Mouse (Mus musculus): ENCODE data around the gene Krtap4-1.

- no peak for TF ChIP-seq POLR2A (IDR thresholded peaks at IDR 0.05; ENCODE audit: borderline replicate concordance, control insufficient read depth, low read depth, low read length)
- TF ChIP-seq CTCF (IDR thresholded peaks at IDR 0.05; ENCODE audit: control insufficient read depth, insufficient read depth, low read length), result no peak
Measured at GRCm38 (mm10) chr11:99585096-99585495, 42.9 kb downstream of the Krtap4-1 start.

Measured in bone marrow, adult 2 months (tissue).